Mouse (Mus musculus): ENCODE measurements at regions not wholly inside any gene's neighbourhood (a gene's known extent, or its start where the extent isn't known, plus 50 kb on each side); places are given as distances from the start of the nearest gene placed in this dataset.
"Not testable (repeated sequence)": the region's sequence is repeated elsewhere in the genome, so short reads cannot be mapped to it uniquely, and the experiment has no call there.

GRCm38 (mm10) chr16:93341791-93342190, 262.1 kb downstream of the Setd4 start:
- no peak for DNase-seq (ENCODE audit: low spot score)

- no peak for DNase-seq (ENCODE audit: low spot score)
Observed at GRCm38 (mm10) chr16:93338806-93339205, 265.1 kb downstream of the Setd4 start.

GRCm38 (mm10) chr16:93335322-93336111, 268.3 kb downstream of the Setd4 start:
- no peak for DNase-seq (ENCODE audit: low spot score)

- no peak for DNase-seq (ENCODE audit: low spot score)
Observed at GRCm38 (mm10) chr16:93333654-93334053, 270.2 kb downstream of the Setd4 start.

GRCm38 (mm10) chr16:93328680-93329395, 275.0 kb downstream of the Setd4 start:
- DNase-seq (ENCODE audit: low spot score) = no peak

- DNase-seq (ENCODE audit: low spot score) = no peak
Observed at GRCm38 (mm10) chr16:93324911-93325310, 279.0 kb downstream of the Setd4 start.

GRCm38 (mm10) chr16:93323172-93323571, 280.7 kb downstream of the Setd4 start:
- DNase-seq (ENCODE audit: low spot score) = no peak

GRCm38 (mm10) chr16:93319581-93319980, 284.3 kb downstream of the Setd4 start:
- DNase-seq (ENCODE audit: low spot score) = no peak

GRCm38 (mm10) chr16:93311644-93312043, 292.2 kb downstream of the Setd4 start:
- no peak for DNase-seq (ENCODE audit: low spot score)

GRCm38 (mm10) chr16:93308666-93309360, 295.1 kb downstream of the Setd4 start:
- DNase-seq (ENCODE audit: low spot score) = no peak

- no peak for DNase-seq (ENCODE audit: low spot score)
Observed at GRCm38 (mm10) chr16:93306951-93307350, 296.9 kb downstream of the Setd4 start.

- DNase-seq (ENCODE audit: low spot score) = not testable (repeated sequence)
Observed at GRCm38 (mm10) chr16:93306140-93306539, 297.7 kb downstream of the Setd4 start.

- DNase-seq (ENCODE audit: low spot score) = no peak
Observed at GRCm38 (mm10) chr16:93294430-93294829, 309.4 kb downstream of the Setd4 start.

GRCm38 (mm10) chr16:93292965-93293653, 310.8 kb downstream of the Setd4 start:
- peak; percentile 38 for DNase-seq (ENCODE audit: low spot score)

GRCm38 (mm10) chr16:93292181-93292834, 311.6 kb downstream of the Setd4 start:
- DNase-seq (ENCODE audit: low spot score) = no peak

GRCm38 (mm10) chr16:93288036-93288435, 315.8 kb downstream of the Setd4 start:
- no peak for DNase-seq (ENCODE audit: low spot score)

GRCm38 (mm10) chr16:93287520-93287919, 316.3 kb downstream of the Setd4 start:
- no peak for DNase-seq (ENCODE audit: low spot score)

GRCm38 (mm10) chr16:93286816-93287215, 317.0 kb downstream of the Setd4 start:
- DNase-seq (ENCODE audit: low spot score) = no peak

GRCm38 (mm10) chr16:93285191-93285590, 318.7 kb downstream of the Setd4 start:
- no peak for DNase-seq (ENCODE audit: low spot score)

- DNase-seq (ENCODE audit: low spot score) = no peak
Observed at GRCm38 (mm10) chr16:93281715-93282114, 322.1 kb downstream of the Setd4 start.

GRCm38 (mm10) chr16:93272636-93273035, 331.2 kb downstream of the Setd4 start:
- no peak for DNase-seq (ENCODE audit: low spot score)

GRCm38 (mm10) chr16:93272146-93272545, 331.7 kb downstream of the Setd4 start:
- DNase-seq (ENCODE audit: low spot score) = no peak

Measured in ovary, postnatal 10 days (tissue).